Mouse (Mus musculus) spleen, postnatal 14 days (tissue): ENCODE results near the gene Gm11985.

ENCODE experiments used
- DNase-seq, 2 experiments: peaks; one replicate each; pipeline ENCODE4 v3.0.0; 2021 to 2022; ENCODE audit warnings: low spot score in 2 of 2

The Gm11985 gene

DNA sequence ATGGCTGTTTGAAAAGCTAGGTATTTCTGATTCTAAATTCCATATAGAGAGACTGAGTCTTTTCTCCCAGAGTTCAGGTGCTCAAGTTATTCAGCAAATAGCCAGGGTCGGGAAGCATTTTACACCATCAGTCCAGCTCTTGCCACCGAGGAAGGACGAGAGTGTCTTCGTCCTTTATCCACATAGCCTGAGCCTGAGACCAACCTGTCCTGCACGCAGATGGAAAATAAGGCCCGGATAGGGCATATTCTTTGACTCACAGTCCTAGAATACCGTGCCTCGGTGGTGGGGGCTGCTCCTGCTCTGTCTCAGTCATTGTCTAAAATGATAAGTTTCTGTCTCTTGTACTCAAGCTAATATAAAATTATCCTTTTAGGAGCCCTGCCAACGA is 12.0 kb upstream of the Gm11985 start:
- no peak for DNase-seq

DNA sequence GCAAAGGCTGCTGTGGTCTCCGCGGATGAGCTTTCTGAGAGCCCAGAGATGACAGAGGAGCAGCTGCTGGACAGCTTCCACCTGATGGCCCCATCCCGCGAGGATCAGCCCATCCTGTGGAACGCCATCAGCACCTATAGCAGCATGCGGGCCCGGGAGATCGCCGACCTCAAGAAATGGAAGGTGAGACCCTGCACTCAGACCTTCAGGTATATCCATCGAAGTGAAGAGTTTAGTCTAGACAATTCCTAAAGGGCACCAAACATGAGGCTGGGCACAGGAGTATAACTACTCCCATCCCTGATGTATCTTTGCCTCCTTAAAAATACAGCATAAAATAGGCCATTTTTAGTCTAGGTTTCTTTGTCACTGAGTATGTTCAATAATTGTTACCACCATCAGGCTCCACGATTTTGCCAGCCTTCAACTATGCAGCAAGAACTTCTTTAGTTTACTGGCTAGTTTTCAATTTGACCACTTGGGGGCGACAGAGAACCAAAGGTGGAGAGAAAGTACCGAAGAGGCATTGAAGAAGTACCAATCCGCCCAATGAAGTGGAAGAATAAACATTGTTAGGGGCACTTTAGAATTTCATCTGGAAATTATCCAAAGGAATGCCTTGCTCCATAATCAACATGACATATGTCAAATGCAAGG is 11.5 kb upstream of the Gm11985 start:
- no peak for DNase-seq

DNA sequence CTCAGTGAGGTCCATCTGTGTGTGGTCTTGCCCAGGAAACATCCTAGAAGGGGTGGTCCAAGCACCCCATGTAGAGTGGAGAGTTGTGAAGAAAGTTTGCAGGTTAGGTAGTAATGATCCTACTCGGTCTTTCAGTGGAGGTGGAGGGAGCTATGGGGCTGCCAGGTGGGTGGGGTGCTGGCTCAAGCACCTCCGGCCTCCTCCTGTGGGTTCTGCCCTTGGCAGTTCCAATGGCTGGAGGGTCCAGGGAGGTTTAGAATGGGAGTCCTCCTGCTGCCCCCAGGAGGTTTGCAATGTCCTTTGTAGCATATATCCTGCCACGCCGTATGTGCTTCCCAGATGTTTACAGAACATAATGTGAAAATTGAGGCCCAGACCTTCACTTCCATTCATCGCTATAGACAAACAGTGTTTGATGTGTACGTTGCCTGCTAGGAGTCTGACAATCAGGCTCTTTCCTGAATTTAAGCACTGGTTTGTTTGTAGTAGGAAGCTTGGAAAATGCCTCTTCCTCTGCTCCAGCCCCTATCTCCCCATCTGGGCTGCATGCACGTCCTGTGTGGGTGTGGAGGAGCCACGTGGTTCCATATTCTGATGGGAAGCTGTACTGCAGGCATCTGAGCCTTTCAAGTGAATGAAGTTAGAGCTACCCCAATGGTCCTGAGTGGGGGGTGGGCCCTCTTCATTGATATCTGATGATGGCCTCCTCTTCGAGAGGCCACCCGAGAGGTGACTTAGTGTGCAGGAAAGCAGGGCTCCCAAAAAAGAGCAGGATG is 10.3 kb upstream of the Gm11985 start:
- DNase-seq, result no peak

DNA sequence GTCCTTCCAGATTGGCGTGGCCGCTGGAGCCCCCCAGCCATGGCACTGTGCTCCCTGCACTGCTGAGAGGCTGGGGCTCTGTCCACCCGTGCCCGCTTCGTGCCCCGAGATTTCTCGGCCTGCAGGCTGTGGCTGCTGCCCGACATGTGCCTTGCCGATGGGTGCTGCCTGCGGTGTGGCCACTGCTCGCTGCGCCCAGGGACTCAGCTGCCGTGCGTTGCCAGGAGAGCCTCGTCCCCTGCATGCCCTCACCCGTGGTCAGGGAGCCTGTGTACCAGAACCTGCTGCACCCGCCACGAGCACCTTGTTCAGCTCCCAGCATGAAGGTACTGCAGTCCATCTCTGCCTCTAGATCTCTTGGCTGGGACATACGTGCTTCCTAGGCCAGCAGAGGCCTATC is 9.6 kb upstream of the Gm11985 start:
- no peak for DNase-seq

DNA sequence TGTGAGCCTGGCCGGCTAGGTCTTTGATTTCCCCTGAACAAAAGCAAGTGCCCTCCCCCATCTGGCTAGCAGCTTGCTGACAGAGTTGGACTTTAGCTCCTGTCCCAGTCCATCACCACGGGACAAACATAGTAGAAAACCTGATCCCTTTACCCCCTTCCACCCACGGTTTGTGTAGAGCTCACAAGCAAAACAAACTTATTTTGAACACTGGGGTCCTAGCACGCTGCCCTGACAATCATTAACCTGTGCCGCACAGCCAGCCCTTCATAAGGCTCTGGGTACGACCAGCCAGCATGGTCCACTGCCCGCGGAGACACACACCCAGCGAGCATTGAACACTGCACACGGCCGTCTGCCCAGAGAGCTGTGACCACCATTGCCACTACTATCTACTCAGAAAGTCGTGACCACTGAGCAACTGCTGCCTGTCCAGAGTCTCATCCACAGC is 9.1 kb upstream of the Gm11985 start, which contains the start of gene Igfbp1:
Gene Igfbp1 (plus strand): TSS at position 292 of the 451 bp plus-strand sequence.
- DNase-seq, result no peak

DNA sequence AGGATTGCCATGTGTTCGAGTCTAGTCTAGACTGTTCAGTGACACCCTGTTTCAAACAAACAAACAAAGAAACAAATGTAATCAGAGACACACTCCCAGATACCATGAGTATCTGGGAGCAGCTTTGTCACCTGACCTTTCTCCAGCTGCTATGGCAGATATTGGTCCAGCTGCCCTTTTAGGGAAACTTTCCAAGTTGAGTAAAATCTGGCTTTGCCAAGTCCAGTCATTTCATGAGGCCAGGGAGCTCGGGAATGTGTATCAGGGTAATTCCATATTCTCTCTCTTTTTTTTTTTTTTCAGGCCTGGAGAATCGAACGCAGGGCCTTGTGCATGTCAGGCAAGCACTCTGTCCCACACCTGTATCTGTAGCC is 6.9 kb upstream of the Gm11985 start:
- no peak for DNase-seq

DNA sequence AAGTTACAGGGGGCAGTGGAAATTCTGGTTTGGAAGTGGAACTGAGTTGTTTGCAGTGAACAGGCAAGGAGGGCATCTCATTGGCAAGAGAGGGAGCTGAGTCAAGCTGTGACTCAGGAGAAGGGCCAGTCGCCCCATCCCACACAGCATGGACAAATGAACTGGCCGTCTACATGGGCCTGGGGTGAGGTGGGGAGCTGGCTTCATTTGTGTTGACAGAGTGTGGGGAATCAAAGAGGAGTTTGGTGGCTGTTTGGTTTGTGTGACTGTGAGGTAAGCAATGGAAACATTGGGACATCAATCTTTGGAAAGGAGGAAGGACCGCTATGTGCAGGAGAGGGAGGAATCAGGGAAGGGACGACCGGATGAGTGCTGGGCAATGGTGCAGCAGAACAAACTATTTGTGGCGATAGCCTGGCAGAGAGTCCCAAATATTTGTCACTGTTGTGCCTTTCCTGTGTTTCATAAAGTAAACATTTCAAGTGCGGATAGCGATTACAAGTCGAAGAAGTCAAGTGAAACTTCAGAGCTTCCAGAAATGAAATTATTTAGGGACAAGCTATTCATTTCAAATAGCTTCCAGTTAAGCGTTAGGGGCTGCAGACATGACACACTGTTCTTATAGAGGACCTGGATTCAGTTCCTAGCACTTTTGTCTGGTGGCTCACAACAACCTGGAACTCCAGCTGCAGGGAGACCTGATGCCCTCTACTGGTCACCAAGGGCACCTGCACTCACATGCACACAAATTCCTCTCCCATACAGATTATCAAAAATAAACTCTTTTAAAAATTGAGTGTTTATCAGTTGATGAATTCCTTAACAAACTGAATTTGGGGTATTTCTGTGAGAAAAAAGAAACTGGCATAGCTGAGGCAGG is 6.3 kb upstream of the Gm11985 start:
- DNase-seq, result no peak

DNA sequence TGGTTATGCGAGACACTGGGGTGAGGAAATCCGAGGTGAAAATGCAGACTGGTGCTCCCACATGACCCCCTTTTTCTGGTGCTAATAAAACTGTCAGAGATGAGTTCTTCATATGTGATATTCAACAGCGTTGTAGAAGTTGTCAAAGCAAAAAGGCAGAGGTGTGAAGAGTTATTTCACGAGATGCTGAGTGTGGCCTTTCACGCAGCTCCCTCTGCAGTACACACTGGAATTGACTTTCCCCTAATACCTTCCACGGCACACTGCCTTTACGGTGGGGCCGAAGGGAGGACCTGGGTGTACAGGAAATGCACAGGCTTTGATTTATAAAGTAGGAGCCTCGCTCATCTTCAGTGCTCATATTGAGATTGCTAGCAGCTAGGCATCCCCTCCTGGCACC is 4.8 kb upstream of the Gm11985 start:
- DNase-seq, result no peak

DNA sequence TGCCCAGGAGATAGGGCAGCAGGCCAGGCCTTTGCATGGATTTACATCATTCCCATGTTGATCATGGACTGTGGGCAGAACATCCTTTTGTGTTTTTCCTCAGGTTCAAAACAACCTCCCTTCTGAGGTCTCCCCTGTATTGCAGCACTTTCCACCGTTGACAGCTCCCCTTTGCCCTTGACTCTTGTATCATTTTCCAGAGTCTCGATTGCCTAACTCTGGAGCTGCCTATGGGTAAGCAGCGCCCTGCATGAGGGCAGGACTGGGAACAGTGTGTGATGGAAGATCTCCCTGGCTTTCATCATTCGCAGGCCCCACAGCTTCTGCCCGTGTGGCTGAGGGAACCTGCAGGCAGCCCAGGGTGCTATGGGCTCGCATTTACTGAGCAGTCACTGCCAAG is 4.3 kb upstream of the Gm11985 start:
- DNase-seq, result no peak

DNA sequence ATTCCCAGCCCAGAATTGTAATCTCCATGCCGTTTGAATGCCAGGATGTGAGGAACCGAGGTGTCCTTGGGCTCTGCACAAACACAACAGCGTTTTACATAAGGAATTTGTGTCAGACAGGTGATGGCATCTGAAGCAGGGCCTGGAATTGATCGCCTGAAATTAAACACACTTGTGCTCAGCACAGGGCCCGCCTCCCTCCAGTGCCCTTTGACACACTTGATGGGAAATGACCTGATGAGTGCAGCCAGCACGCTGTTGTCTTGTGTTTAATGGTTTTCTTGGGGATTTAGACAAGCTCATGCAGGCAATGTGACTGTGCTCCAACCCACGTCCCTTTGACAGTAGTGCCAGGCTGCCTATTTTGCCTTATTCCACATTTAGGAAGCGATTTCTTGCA is 897 bp downstream of the Gm11985 start:
- no peak for DNase-seq

DNA sequence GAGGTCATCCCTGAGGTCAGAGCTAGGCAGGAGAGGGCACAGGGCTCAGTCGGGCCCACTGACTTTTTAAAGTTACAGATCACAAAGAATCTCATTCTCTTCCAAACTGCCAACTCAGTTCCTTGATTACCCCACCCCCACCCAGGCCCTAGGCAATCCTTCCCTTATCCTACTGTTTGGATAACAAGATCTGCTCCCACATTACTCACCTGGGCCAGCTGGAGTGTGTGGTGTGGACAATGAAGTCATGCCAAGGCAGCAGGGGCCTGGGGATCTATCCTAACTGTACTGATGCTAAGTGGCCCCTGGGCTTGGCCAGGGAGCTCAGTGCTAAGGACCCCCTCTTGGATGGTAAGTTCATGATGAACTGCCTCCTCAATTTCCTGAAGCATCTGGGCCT is 3.9 kb downstream of the Gm11985 start:
- no peak for DNase-seq

DNA sequence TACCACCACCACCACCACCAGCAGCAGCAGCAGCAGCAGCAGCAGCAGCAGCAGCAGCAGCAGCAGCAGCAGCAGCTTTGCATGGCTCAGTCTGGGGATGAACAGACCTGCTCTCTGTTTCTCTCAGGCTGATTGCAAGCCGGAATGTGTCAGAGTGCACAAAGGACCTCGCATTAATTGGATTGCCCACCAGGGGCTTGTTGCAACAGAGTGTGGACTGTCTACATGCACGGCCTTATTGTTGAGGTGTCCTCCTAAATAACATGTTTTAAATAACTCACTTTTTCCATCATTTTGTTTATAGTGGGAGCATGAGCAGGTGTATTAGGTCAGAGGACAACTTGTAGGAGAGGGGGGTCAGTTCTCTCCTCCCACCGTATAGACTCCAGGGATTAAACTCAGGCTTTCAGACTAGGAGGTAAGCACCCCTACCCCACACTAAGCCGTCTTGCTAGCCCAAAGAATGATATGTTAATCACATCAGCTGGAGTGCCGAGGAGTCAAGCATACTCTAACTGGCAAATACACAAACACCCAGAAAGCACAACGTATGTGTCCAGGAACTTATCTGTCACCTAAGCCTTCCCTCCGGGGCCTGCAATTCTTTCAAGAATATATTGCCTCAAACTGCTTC is 5.8 kb downstream of the Gm11985 start:
- DNase-seq, result no peak

DNA sequence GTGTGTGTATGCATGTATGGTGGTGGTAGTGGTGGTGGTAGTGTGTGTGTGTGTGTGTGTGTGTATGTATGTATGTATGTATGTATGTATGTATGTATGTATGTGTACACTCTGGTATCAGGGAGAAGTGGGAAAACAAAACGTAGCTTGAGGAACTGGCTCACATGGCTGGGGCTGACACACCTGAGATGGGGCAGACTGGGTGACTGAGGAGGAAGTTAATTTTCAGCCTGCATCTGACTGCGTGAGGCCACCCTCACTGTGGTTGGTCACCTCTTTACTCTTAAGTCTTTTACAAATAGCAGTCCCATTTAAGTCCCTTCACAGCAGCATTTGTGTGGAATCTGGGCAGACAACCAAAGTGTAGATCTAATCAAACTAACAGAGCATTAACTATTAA is 9.1 kb downstream of the Gm11985 start:
- no peak for DNase-seq

DNA sequence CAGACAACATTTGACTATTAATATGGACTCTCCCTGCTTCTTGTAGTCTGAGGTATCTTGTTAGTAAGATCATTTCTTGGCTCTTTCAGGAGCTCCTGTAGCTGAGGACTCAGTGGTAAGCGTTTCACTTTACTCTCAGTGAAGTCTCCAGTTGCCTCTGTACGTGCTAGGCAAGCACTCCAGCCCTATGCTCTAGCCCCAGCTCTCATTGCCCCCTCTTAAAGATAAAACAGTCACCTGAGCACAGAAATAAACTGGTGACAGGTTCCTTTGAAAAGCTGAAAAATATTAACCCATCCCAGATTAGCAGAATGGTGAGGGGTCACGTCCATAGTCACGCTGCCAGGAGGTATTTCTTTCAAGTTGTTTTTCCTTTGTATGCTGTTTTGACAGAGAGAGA is 9.6 kb downstream of the Gm11985 start:
- no peak for DNase-seq

DNA sequence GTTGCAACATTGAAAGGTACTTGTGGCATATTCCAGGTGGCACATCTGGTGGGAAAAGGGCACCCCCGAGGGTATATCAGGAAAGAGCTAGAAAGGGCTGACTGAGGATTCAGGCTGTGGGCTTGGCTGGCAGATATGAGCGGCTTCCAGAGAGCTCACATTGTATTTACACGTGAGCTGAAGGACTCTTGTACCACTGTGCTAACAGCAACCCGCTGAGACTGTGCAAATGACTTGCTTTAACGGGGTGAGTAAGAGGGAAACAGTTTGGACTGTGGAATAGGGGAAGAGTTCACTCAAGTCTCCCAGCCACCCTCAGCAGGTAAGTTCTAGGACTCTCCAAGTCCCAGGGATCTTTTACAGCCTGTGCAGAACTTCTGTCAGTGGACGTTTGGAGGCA is 14.7 kb downstream of the Gm11985 start:
- DNase-seq, result no peak

DNA sequence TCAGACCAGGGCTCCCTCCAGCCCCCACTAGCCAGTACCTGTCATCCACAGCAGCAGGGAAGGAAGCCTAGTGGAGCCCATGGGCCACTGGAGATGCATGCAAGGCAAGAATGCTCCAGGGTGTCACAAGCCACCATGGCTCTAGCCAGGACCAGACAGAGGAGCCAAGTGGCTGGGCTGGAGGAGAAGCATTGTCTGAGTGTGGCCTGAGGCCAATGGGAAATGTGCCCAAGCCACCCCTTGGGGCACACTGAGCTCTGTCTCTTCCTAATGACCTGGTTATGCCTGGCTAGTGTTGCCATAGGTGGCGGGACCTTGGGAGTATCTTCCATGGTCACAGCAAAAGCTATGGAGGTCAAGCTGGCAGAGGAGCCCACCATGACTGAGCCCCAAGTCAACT is 18.7 kb downstream of the Gm11985 start:
- no peak for DNase-seq

DNA sequence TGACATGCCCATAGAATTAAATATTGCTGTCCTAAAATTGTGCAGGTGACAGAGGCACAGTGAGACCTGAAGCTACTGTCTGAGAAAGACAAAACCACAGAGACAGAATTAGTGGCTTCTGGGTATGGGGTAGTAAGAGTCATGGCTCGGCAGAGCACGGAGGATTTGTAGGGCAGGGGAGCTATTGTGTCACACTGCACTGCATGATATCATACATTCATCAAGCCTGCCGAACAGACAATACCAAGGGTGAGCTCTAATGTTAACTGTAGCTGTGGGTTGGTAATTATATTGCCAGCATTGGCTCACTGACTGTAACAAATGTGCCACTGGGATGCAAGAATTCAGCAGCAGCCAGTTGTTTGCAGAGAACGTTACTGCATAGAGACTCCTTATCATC is 24.0 kb downstream of the Gm11985 start:
- DNase-seq, result no peak

DNA sequence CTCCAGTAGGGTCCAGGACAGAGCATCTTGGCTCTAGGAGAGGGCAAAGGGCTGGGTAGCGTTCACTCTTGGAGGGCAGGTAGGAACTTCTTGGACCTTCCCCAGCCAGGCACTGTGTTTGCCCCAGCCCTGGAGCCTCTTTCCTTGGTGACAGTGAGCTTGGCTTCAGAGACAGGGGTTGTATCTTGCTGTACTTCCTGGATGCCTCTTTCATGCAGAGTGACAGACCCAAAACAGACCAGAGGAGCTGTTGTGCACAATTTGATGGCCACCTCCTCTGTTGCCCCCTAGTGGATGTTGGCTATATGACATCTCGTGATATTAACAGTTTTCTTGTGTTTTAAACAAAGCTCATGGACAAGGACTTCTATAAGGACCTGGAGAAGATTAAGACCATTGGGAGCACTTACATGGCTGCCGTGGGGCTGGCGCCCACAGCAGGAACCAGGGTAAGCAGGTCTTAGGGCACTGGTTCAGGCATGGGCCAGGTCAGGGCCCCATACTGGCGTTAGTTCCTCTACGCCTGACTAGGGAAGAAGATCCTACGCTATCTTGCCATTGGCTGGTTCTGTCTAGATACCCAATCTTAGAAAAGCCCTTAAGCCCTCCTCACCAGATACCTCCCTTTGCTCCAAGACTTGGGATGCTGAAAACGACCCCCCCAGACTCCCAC is 26.7 kb downstream of the Gm11985 start:
- no peak for DNase-seq

DNA sequence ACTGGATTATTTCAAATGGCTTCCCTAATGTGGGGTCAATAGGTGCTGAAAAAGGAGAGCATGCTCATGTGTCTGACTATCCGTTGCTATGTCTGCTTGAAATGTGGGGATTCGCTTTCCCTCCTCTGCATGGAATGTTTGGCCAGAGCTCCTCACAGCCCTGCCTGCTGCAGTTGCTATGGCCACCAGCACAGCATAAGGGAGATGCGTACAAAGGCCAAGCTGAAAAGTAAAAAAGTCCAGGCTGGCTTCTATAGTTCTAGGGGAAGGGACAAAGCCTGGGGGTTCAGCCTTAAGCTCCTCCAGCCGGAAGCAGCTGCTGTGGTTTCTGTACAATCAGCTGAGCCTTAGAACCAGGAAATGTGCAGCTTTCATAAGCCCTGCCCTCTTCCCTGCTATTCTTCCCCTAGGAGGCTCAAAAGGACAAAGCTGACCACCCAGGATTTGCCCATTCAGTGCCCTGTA is 27.7 kb downstream of the Gm11985 start:
- DNase-seq, result no peak

DNA sequence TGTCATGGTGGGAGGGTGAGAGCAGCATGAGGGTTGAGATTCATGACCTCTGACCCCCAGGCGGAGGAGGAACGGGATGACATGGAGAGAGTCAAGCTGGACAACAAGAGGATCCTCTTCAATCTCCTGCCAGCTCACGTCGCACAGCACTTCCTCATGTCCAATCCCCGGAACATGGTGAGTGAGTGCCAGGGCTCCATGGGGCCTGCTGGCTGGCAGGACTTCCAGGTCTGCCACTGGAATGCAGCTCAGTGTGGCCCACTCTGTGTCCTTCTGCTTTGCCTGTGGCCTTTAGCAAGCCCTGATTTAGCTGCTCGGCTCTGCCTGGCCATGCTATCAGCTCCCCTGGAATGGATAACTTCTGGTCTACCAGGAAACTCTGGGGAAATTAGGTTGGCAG is 28.2 kb downstream of the Gm11985 start:
- DNase-seq, result no peak

DNA sequence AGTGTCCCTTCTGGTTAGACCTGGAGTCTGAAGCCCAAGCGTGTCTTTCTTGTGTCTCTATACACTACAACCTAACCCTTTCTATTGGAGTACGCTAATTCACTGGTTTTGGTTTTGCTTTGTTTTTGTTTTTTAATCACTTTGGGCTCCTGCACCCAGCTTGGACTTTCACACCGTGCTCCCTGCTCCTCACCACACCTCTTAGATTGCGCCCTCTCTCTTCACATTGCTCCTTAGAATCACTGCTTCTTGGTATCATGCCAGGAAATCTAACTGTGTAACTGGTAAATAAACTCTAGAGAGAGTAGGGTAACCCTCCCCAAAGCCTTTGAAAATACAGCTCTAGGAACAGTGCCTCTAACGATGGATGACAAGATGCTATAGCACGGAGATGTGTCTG is 30.2 kb downstream of the Gm11985 start:
- DNase-seq, result no peak
